In genomic region chr2:179973871-179974628, GRCm38 (mm10) we compare ENCODE assay signal across 8 mouse cellular contexts. TPM values are rescaled to one million over a fixed set of nuclear protein-coding genes. Genes with fewer than 3 reads are reported as not detected.
DNase-seq lines count a peak whose midpoint lies in the region; ATAC-seq and TF ChIP-seq lines count a peak whose summit lies in the region.

No protein-coding gene starts in this region.

- intact Hi-C loops in heart, postnatal 10 days (cut with DNase I): loop anchor here (1.0 to 5.0 kb wide), 4 partner anchors 42 to 143 kb away; partner anchors contain the start of gene Osbpl2

- peak overlapping the region; percentile 18; the same call in 1 of the 2 replicates for H3K9ac ChIP-seq in liver, embryonic 16.5 days (ENCODE audit: low read depth, low read length)

- TF ChIP-seq CTCF in layer of hippocampus, adult 2 months (conservative IDR thresholded peaks at IDR 0.05): no peak
- TF ChIP-seq CTCF in cortical plate, adult 2 months (IDR thresholded peaks at IDR 0.05; ENCODE audit: extremely low read depth, insufficient read depth, low read length): no peak

- no peaks in the 10 kb centered on the region for H3K27me3 ChIP-seq in liver, embryonic 16.5 days (ENCODE audit: control insufficient read depth, insufficient read depth, low read depth, low read length)

- no peak for TF ChIP-seq POLR2A in cortical plate, adult 2 months (IDR thresholded peaks at IDR 0.05; ENCODE audit: extremely low read depth, insufficient read depth, low read length)

- no peak for DNase-seq in layer of hippocampus, adult 2 months (ENCODE audit: low spot score in 2 of 2)
- DNase-seq in layer of hippocampus, adult 9-10 months (ENCODE audit: low spot score): no peak
- DNase-seq in heart, postnatal 10 days: peak; percentile 79 to 84
- no peak for DNase-seq in B cell, adult 2 months
- DNase-seq in embryo, embryonic 9.5 days (ENCODE audit: extremely low spot score): no peak
- no peak for DNase-seq in kidney, postnatal 25 days

- peak overlapping the region; percentile 62 for H3K4me3 ChIP-seq in layer of hippocampus, adult 2 months
- H3K4me3 ChIP-seq in cortical plate, adult 2 months (ENCODE audit: insufficient read depth, low read length): peak overlapping the region; percentile 67; the same call in 1 of the 2 replicates
- peak overlapping the region; percentile 90 for H3K4me3 ChIP-seq in liver, embryonic 16.5 days (ENCODE audit: low read depth, low read length)

- 27% methylated on average over 8 of the region's 8 CpGs for WGBS in liver, embryonic 16.5 days (ENCODE audit: insufficient replicate concordance)

- no peaks in the 10 kb centered on the region for H3K9me3 ChIP-seq in liver, embryonic 16.5 days (replicated peaks; ENCODE audit: control insufficient read depth, low read length)

- ATAC-seq in liver, embryonic 16.5 days (ENCODE audit: low read depth): no peak

- peak overlapping the region; percentile 51; the same call in 1 of the 2 replicates for H3K27ac ChIP-seq in layer of hippocampus, adult 2 months
- H3K27ac ChIP-seq in cortical plate, adult 2 months (ENCODE audit: insufficient read depth, low read length): no peak overlapping the region
- H3K27ac ChIP-seq in liver, embryonic 16.5 days (ENCODE audit: low read length): no peak overlapping the region

- no peaks in the 10 kb centered on the region for H3K36me3 ChIP-seq in liver, embryonic 16.5 days (ENCODE audit: control insufficient read depth, insufficient read depth)

- peaks cover 16% of the 10 kb centered on the region for H3K4me1 ChIP-seq in cortical plate, adult 2 months (ENCODE audit: control insufficient read depth, insufficient read depth, low read length)
- H3K4me1 ChIP-seq in liver, embryonic 16.5 days (ENCODE audit: control insufficient read depth, low read depth, low read length): peaks cover 41% of the 10 kb centered on the region

- peak overlapping the region; percentile 97 for H3K4me2 ChIP-seq in liver, embryonic 16.5 days (ENCODE audit: low read depth, low read length)

RNA-seq across cellular contexts. Expression of gene Taf4, which starts 2.4 kb away (rescaled TPM):
- total RNA-seq in layer of hippocampus, adult 2 months (2021): 10 to 100 TPM; 22.5 to 23.4 TPM
- polyA plus RNA-seq in cortical plate, adult 2 months (2012; rRNA removed): 10.9 and 11.0 TPM in 2 replicates
- total RNA-seq in heart, postnatal 10 days (2021): 10 to 100 TPM; 22.1 to 24.3 TPM
- polyA plus RNA-seq in liver, embryonic 16.5 days (2015; fragmentation: Nextera tagmentation; extraction: Ambion mirVana): 1.6 and 1.7 TPM in 2 replicates

RNA-seq across cellular contexts. Expression of gene Lsm14b, which starts 50.7 kb away (rescaled TPM):
- total RNA-seq in layer of hippocampus, adult 2 months (2021): 100 to 1,000 TPM in 1 of 2 experiments, 10 to 100 TPM in 1; 93.9 to 100 TPM
- 78.0 and 80.6 TPM in 2 replicates for polyA plus RNA-seq in cortical plate, adult 2 months (2012; rRNA removed)
- total RNA-seq in heart, postnatal 10 days (2021): 10 to 100 TPM; 50.7 to 52.8 TPM
- 0.86 and 0.91 TPM in 2 replicates for polyA plus RNA-seq in liver, embryonic 16.5 days (2015; fragmentation: Nextera tagmentation; extraction: Ambion mirVana)

Comparison
In these comparisons a context has a peak if more than half of its experiments do, and no peak if none do; other contexts are left out.
1. DNase-seq: peak in heart, postnatal 10 days (2 of 2); none in layer of hippocampus, adult 2 months (0 of 2), layer of hippocampus, adult 9-10 months (single experiment), B cell, adult 2 months (0 of 2), embryo, embryonic 9.5 days (single experiment) and kidney, postnatal 25 days (0 of 2).
2. Peak in every context shown above with its lines, with median percentiles within 50 percentile points of each other: H3K4me3 ChIP-seq.